Mouse (Mus musculus) hindbrain, embryonic 15.5 days (tissue): ENCODE results near the gene Adgrf2. TPM values are rescaled to one million over a fixed set of nuclear protein-coding genes. Genes with fewer than 3 reads are reported as not detected.

Source experiments
- ATAC-seq: fragments of 200-750 bp; cut with Nextera tagmentation; 2 replicates; pipeline ENCODE4 v1.8.0; 2017; ENCODE audit warnings: low read depth, moderate number of reproducible peaks, moderate TSS enrichment; ENCODE audit not compliant: low FRiP score
- H3K27ac ChIP-seq: fragments of 300-500 bp; sonication (generic); replicated peaks from 2 replicates; pipeline ENCODE4 v1.5.1; 2015; ENCODE audit warnings: mild to moderate bottlenecking, inconsistent platforms
- H3K27me3 ChIP-seq: fragments of 300-500 bp; sonication (generic); 2 replicates; pipeline ENCODE4 v1.6.1; 2015; ENCODE audit warnings: control low read depth, inconsistent platforms
- H3K36me3 ChIP-seq: fragments of 300-500 bp; sonication (generic); 2 replicates; pipeline ENCODE4 v1.6.1; 2015; ENCODE audit warnings: control low read depth, inconsistent platforms
- H3K4me1 ChIP-seq: fragments of 300-500 bp; sonication (generic); replicated peaks from 2 replicates; pipeline ENCODE4 v1.6.1; 2015; ENCODE audit warnings: control low read depth, inconsistent platforms
- H3K4me2 ChIP-seq: fragments of 300-500 bp; sonication (generic); 2 replicates; pipeline ENCODE4 v1.6.1; 2015; ENCODE audit warnings: moderate library complexity, mild to moderate bottlenecking, inconsistent platforms
- H3K4me3 ChIP-seq: fragments of 300-500 bp; sonication (generic); 2 replicates; pipeline ENCODE4 v1.5.1; 2015; ENCODE audit warnings: mild to moderate bottlenecking, inconsistent platforms
- H3K9ac ChIP-seq: fragments of 300-500 bp; sonication (generic); 2 replicates; pipeline ENCODE4 v1.6.1; 2015; ENCODE audit warnings: inconsistent platforms
- H3K9me3 ChIP-seq: fragments of 300-500 bp; sonication (generic); 2 replicates; pipeline ENCODE4 v1.6.1; 2016; ENCODE audit warnings: control low read depth, inconsistent platforms
- WGBS: fragments of 180-500 bp; shearing (Covaris S2); methylation state at CpG from one replicate; pipeline ENCODE4 v1.1.7; 2015; 5-methylcytosine and 5-hydroxymethylcytosine counted together
- polyA plus RNA-seq: library from polyadenylated mRNA; unstranded; fragments of >200 nt; fragmentation: Nextera tagmentation; extraction: Ambion mirVana; gene quantifications from 2 replicates; pipeline ENCODE4 v1.2.1, GENCODE M21; 2015

Gene Adgrf2
- 0.10 and 0.13 TPM in 2 replicates for polyA plus RNA-seq

DNA sequence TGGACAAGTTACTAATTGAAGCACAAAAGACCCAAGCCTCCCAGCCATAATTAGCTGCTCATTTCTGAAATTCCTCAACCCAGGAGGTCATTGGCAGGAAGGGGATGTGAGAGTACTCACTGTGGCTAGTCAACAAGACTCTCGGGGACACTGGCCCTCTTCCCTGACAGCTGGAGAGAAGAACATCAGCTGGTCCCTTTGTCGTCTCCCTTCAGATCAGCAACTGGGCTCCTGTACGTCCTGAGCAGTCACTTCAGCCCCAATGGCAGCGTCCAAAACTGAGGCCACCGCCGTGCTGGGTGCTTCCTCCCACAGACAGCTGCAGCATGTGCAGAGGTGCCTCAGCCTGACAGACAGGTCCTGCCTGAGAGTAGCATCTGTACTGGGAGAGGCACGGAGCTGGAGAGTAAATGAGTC is at the start of gene Adgrf2:
Gene Adgrf2, minus strand, starts transcription at position 379 of the 417 bp plus-strand sequence.
- Histone ChIP-seq H3K9ac (no peak within 1 kb of the TSS), H3K4me3 (no peak within 1 kb of the TSS), H3K9me3 (no peaks in the 10 kb centered on the region), H3K4me2 (no peak within 1 kb of the TSS), H3K27ac (no peak within 1 kb of the TSS), H3K4me1 (no peaks in the 10 kb centered on the region), H3K36me3 (no peaks in the 10 kb centered on the region), H3K27me3 (no peaks in the 10 kb centered on the region)
- no peak for ATAC-seq
- WGBS, result 32% methylated on average over 7 of the region's 7 CpGs

DNA sequence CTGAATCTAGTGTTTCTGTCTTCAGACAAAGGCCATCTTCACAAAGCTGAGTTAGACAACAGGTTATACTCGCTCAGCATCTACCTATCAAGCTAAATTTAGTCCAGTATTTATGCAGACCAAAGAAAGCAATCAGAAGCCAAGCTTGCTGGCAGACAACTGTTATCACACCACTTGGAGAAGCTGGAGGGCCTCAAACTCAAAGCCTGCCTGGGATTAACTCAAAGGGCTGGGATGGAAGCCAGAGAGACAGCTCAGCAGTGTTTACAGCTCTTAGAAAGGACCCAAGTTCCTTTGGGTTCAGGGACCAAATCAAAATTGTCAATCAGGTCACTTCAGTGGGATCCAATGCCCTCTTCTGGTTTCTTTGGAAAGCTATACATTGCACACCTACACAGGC is 48.8 kb upstream of the Adgrf2 start:
- no peak overlapping the region for H3K4me3 ChIP-seq
- H3K4me1 ChIP-seq, result no peaks in the 10 kb centered on the region
- 87% methylated on average over 1 of the region's 1 CpGs for WGBS
- H3K27ac ChIP-seq, result no peak overlapping the region
- no peaks in the 10 kb centered on the region for H3K9me3 ChIP-seq
- H3K27me3 ChIP-seq, result no peaks in the 10 kb centered on the region
- ATAC-seq, result no peak
- 0 out of 2 replicates have a peak, but pooled peaks cover 2% of the 10 kb centered on the region for H3K36me3 ChIP-seq
- H3K4me2 ChIP-seq, result no peak overlapping the region
- no peak overlapping the region for H3K9ac ChIP-seq

DNA sequence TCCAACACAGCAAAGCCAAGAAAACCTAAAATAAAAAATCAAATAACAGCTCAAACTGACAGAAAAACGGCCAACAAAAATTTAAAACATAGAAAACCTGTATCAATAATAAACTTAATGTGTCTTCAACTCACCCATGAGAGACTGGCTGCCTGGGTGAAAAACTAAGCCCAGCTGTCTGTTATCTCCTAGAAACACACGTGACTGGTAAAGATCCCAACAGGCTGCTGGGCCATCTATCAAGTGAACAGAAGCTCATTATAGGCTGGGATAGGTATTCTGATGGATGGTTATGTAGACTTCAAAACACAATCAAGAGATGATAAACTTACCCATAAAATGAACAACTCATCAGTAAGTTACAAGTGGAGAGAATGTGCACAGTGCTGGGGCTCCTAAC is 47.7 kb upstream of the Adgrf2 start:
- no peaks in the 10 kb centered on the region for H3K9me3 ChIP-seq
- H3K27me3 ChIP-seq, result no peaks in the 10 kb centered on the region
- no peaks in the 10 kb centered on the region for H3K4me1 ChIP-seq
- H3K9ac ChIP-seq, result no peak overlapping the region
- no peak overlapping the region for H3K4me2 ChIP-seq
- no peak for ATAC-seq
- 0 out of 2 replicates have a peak, but pooled peaks cover 2% of the 10 kb centered on the region for H3K36me3 ChIP-seq
- 74% methylated on average over 2 of the region's 2 CpGs for WGBS
- no peak overlapping the region for H3K27ac ChIP-seq
- no peak overlapping the region for H3K4me3 ChIP-seq

DNA sequence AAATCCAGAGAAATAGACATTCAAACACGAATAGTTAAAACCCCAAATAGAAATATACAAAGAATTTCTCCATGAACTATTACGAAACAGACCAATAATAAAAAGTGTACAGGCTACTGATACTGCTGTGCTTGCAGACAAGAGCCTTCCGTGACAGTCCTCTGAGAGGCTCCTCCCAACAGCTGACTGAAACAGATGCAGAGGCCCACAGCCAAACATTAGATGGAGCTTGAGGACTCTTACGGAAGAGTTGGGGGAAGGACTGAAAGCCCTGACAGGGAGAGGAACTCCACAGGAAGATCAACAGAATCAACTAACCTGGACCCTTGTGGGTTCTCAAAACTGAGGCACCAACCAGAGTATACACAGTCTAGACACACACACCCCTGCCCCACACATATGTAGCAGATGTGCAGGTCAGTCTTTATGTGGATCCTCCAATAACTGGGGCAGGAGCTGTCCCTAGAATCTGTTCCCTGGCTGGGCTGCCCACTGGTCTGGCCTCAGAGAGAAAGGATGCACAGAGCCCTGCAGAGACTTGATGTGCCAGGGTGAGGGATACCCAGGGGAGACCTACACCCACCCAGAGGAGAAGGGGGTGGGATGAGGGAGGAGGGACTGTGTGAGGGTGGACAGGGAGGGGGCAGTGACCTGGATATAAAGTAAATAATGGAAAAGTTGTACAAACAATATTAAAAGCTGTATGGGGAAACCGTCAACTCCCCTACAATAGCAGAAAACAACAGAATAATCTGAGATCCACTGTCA is 46.9 kb upstream of the Adgrf2 start:
- Histone ChIP-seq H3K4me1 (no peaks in the 10 kb centered on the region), H3K27me3 (no peaks in the 10 kb centered on the region), H3K9ac (no peak overlapping the region), H3K36me3 (0 out of 2 replicates have a peak, but pooled peaks cover 2% of the 10 kb centered on the region), H3K4me2 (no peak overlapping the region), H3K4me3 (no peak overlapping the region), H3K27ac (no peak overlapping the region), H3K9me3 (no peaks in the 10 kb centered on the region)
- ATAC-seq, result peak; percentile 45; the same call in 1 of the 2 replicates
- 89% methylated on average over 5 of the region's 5 CpGs for WGBS

DNA sequence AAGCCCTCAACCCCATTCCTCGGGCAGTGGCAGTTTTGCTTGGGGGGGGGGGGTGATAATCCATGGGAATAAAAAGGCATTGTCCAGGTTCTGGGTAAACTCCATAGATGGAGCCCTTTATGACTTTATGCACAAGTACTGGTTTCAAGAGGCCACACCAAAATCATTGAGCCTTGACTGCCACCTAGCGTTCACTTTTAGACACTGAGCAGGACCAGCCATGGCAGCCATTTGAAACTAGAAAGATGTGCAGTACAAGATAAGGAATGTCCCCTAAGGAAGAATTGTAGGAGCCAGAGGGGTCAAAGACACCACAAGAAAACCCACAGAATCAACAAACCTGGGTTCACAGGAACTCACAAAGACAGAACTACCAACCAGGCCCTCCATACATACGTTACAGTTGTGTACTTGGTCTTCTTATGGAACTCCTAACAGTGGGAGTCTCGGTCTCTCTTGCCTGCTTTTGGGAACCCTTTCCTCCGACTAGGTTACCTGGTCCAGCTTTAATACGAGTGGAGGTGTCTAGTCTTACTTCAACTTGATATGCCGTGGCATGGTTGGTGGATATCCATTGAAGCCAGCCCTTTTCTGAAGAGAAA is 40.3 kb upstream of the Adgrf2 start:
- Histone ChIP-seq H3K4me1 (no peaks in the 10 kb centered on the region), H3K4me3 (no peak overlapping the region), H3K27me3 (no peaks in the 10 kb centered on the region), H3K9me3 (no peaks in the 10 kb centered on the region), H3K4me2 (no peak overlapping the region), H3K36me3 (no peaks in the 10 kb centered on the region), H3K9ac (no peak overlapping the region), H3K27ac (no peak overlapping the region)
- ATAC-seq, result peak; percentile 89
- 54% methylated on average over 7 of the region's 7 CpGs for WGBS

DNA sequence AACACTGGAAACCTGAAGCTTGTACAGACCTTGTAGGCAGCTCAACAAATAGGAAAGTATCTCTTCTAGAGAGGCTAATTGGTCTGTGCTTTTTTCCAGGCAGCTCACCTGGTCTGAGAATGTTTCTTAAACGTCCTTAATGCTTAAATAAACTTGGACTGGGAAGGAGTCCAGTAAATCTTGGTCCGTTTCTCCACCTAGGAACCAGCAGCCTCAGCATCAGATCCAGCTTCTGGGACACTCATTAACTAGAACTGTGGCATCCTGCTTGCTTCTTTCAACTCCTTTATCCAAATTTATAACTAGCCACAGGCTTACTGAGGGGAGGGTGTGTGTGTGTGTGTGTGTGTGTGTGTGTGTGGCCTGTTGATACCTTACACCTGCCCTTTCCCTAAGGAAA is 11.8 kb upstream of the Adgrf2 start:
- no peaks in the 10 kb centered on the region for H3K27me3 ChIP-seq
- ATAC-seq, result no peak

DNA sequence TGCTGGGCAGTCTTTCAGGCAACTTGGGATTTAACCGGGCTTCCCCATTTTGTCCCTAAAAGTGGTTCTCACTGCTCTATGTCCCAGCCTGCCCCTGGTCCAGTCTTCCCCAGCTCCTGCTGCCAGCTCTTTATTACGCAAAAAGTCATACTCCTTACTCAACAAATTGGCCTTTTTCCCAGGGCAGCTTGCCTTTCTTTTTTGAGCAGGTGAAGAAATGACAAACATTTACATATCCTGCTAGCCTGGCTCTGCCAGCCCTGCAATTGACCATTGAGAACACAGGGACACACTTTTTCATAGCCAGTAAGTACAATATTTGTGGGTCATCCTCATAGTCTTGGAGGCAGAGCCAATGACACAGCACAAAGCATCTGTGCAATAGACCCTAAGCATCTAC is 10.2 kb upstream of the Adgrf2 start:
- Histone ChIP-seq H3K9me3 (no peaks in the 10 kb centered on the region), H3K4me1 (no peaks in the 10 kb centered on the region), H3K4me3 (no peak overlapping the region), H3K36me3 (no peaks in the 10 kb centered on the region), H3K27me3 (no peaks in the 10 kb centered on the region), H3K9ac (no peak overlapping the region), H3K27ac (no peak overlapping the region), H3K4me2 (no peak overlapping the region)
- WGBS, result 93% methylated on average over 2 of the region's 2 CpGs
- ATAC-seq, result no peak

More for the DNA sequence above, 11.8 kb upstream of the Adgrf2 start:
- no peaks in the 10 kb centered on the region for H3K9me3 ChIP-seq
- H3K36me3 ChIP-seq, result no peaks in the 10 kb centered on the region
- H3K4me3 ChIP-seq, result no peak overlapping the region
- WGBS, result 55% methylated on average over 2 of the region's 2 CpGs
- H3K9ac ChIP-seq, result no peak overlapping the region
- H3K4me2 ChIP-seq, result no peak overlapping the region
- H3K27ac ChIP-seq, result no peak overlapping the region
- H3K4me1 ChIP-seq, result no peaks in the 10 kb centered on the region

DNA sequence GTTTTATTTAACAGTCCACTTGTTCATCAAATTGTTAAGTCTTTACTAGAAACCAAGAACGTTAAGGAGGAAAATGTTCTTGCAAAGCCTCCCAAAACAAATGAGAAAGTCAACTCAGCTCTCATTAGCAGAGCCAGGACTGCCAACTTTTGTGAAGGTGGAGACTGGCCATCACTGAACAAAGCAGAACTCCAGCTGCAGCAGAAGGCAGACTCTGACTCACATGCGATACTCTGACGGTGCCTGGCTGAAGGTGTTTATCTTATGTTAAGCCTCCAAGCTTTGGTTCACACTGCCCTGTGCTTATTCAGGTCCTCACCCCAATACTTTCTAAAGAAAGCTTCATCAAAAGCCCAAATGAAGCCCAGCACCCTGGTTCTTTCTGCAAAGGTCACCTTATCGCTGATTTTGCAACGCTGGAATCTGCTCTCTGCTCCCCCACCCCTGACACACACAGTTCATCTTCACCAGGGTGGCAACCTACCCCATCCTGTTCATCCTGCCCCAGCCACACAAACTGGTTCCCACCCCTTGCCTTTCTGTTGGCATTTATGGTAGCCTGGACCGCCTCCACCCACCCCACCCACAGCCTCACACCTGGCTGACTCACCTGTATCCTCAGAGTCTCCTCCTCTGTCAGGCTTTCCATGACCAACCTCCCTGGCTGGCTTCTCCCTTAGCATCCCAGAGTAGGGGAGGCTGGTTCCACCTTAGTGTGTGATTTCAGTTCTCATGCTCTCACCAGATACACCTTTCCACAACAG is 3.9 kb upstream of the Adgrf2 start:
- Histone ChIP-seq H3K9me3 (no peaks in the 10 kb centered on the region), H3K27me3 (no peaks in the 10 kb centered on the region), H3K4me3 (no peak overlapping the region), H3K4me2 (no peak overlapping the region), H3K27ac (no peak overlapping the region), H3K36me3 (no peaks in the 10 kb centered on the region), H3K9ac (no peak overlapping the region), H3K4me1 (no peaks in the 10 kb centered on the region)
- no peak for ATAC-seq
- WGBS, result 82% methylated on average over 6 of the region's 6 CpGs

DNA sequence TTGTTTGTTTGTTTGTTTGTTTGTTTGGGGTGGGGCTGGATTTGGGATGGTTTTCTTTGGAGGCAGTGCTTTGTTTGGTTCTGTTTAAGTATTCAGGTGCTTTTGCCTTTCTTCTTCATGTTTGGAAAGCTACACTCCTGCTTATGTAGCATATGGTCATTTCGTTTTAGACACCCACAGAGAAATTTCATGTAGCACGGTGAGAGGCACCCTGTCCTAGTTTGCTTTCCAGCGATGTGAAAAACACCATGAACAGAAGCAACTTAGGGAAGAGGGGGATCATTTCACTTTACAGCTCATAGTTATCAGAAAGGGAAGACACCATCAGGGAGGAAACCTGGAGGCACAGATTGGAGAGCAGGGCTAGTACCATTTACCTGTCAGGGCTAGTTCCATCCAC is 844 bp upstream of the Adgrf2 start:
- H3K36me3 ChIP-seq, result no peaks in the 10 kb centered on the region
- no peak overlapping the region for H3K9ac ChIP-seq
- no peaks in the 10 kb centered on the region for H3K9me3 ChIP-seq
- H3K27me3 ChIP-seq, result no peaks in the 10 kb centered on the region
- no peak overlapping the region for H3K4me2 ChIP-seq
- ATAC-seq, result no peak
- 85% methylated on average over 3 of the region's 3 CpGs for WGBS
- H3K4me3 ChIP-seq, result no peak overlapping the region
- H3K4me1 ChIP-seq, result no peaks in the 10 kb centered on the region
- no peak overlapping the region for H3K27ac ChIP-seq

DNA sequence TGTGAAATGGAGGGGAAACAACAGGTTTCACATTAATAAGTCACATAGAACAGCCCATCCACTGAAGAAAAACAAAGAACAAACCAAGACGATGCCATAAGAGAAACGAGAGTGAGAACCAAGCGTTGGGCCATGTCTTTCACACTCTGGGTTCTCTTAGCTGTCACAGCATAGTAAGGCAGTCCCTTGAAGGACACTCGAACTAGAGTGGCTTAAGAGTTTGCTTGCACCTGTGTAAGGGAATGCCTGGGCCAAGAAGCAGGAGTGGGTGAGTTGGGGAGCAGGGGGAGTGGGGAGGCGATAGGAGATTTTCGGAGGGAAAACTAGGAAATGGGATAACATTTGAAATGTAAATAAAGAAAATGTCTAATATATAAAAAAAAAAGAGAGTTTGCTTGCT is 3.2 kb downstream of the Adgrf2 start:
- Histone ChIP-seq H3K27ac (no peak overlapping the region), H3K9ac (no peak overlapping the region), H3K4me2 (no peak overlapping the region), H3K9me3 (no peaks in the 10 kb centered on the region), H3K36me3 (no peaks in the 10 kb centered on the region), H3K27me3 (no peaks in the 10 kb centered on the region), H3K4me3 (no peak overlapping the region), H3K4me1 (no peaks in the 10 kb centered on the region)
- ATAC-seq, result no peak
- 90% methylated on average over 6 of the region's 6 CpGs for WGBS

DNA sequence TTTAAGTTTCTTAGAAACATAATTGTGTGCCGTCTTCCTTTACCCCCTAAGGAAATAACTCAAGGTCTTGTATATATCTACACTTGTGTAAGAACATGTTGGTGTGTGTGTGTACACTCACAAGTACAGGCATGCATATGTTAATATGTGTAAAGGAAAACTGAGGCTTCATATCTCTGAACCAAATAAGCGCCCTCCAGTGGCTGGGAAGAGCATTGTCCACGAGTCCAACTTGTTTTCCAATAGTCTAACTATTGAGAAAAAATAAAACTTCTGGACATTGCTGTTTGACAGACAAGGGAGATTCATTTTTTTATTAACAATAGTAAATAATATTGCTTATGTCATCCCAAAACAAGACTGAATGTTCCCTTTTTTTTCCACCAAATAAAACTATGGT is 24.8 kb downstream of the Adgrf2 start:
- no peak overlapping the region for H3K9ac ChIP-seq
- no peaks in the 10 kb centered on the region for H3K27me3 ChIP-seq
- H3K4me1 ChIP-seq, result no peaks in the 10 kb centered on the region
- WGBS, result 63% methylated on average over 3 of the region's 3 CpGs
- H3K27ac ChIP-seq, result no peak overlapping the region
- H3K4me3 ChIP-seq, result no peak overlapping the region
- H3K9me3 ChIP-seq, result no peaks in the 10 kb centered on the region
- no peaks in the 10 kb centered on the region for H3K36me3 ChIP-seq
- no peak for ATAC-seq
- no peak overlapping the region for H3K4me2 ChIP-seq

DNA sequence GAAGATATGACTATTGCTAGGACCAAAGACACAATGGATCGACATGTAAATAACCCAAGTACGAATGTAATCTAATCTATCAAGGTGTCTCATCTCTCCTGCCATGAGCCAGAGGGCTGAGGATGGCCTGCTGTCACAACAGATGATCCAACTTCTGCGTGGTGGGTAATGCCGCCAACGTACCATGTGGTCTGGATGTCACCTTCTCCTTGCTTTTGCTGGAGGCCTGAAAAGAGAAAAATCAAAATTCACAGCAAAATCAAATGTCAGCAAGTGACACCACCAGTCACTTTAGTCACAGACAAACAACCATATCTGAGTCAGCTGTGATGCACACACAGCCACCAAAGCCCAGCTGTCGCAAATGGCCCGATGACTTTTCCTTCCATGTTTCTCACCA is 27.0 kb downstream of the Adgrf2 start:
- Histone ChIP-seq H3K36me3 (no peaks in the 10 kb centered on the region), H3K9me3 (no peaks in the 10 kb centered on the region), H3K9ac (no peak overlapping the region), H3K4me3 (no peak overlapping the region), H3K27me3 (no peaks in the 10 kb centered on the region), H3K27ac (no peak overlapping the region), H3K4me1 (no peaks in the 10 kb centered on the region), H3K4me2 (no peak overlapping the region)
- ATAC-seq, result no peak
- WGBS, result 94% methylated on average over 7 of the region's 7 CpGs
